Mouse (Mus musculus): ENCODE measurements around the gene Sel1l.

Gene Sel1l

GRCm38 (mm10) chr12:91849045-91849467 is at the start of gene Sel1l:
Gene Sel1l, minus strand, starts transcription at chr12:91849157.
- DNase-seq, result peak; percentile 98

- no peak for DNase-seq
Observed at GRCm38 (mm10) chr12:91892622-91893560, 43.9 kb upstream of the Sel1l start.

GRCm38 (mm10) chr12:91880431-91880830 is 31.5 kb upstream of the Sel1l start:
- DNase-seq, result peak; percentile 6

DNA sequence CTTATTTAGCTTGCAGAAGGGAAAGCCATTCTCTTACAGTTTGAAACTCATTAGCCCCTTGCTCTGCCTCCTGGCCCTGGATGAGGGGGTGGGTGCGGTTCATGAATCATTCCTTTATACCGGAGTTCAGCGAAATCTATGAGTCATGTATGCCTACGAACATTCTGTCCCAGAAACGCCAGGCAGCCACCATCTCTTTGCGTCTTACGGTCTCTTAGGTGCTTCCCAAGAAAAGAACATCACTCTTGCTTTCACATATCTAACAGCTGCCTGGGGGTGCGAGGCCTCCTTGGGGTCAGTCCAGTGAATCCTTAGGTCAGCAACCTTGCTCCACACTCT is 29.9 kb upstream of the Sel1l start:
- no peak for DNase-seq

DNA sequence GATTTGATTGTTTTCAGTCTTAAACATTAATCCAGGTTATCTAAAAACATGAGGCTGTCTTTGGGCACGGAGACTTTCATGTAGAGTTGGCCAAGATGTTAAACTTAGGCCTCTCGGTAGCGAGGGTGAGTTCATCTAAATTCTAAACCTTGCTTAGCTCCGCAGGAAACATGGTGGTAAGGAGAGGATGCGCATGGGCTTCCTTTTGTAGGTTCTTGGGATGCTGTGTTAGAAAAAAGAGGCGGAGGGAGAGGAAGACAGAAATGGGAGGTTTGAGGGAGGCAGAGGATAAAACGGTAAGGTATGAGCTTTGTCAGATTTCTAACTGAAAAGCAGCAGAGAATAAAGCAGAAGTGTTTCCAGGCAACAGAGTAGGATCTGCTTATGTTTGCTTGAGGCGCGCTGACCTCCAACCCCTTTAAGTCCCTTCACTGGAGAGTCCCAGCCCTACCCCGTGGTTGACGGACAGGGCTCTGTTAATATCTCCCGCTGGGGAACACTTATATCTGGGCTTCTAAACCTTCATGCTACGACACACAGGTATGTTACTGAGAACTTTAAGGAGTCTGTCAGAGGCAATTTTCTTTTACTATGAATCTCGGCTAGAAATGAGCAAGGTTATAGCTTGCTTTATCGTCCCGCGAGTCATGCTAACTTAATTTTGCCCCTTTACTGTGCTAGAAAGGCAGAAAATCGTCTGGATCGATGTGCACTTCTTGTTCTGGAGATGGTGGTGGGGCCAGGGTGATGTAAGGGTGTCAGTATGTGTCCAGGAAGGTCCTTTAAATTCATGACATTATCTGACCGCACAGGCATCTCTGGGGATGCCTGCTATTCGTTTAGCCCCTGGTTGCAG is 29.3 kb upstream of the Sel1l start:
- no peak for DNase-seq

GRCm38 (mm10) chr12:91877646-91878045 is 28.7 kb upstream of the Sel1l start:
- peak; percentile 39 for DNase-seq

- no peak for DNase-seq
Observed at GRCm38 (mm10) chr12:91870671-91871070, 21.7 kb upstream of the Sel1l start.

DNA sequence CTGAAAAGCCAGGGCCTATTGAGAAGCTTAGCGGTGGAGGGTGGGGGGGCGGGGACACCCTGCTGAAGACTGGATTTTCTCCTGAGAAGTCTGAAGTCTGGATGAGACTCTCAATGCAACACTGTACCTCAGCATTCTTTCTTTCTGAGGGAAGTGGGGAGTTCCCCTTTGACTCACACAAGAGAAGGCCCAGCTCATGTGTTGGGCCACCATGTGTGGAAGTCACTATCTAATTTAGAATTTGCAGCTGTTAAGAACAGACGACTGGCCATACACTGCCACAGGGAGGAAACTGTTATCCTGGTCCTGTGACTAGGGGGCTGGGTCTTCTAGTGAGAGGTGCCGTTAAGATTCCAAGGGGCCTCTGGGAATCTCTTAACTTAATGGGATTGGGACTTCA is 20.4 kb upstream of the Sel1l start:
- DNase-seq, result no peak

- no peak for DNase-seq
Observed at GRCm38 (mm10) chr12:91854330-91854729, 5.4 kb upstream of the Sel1l start.

DNA sequence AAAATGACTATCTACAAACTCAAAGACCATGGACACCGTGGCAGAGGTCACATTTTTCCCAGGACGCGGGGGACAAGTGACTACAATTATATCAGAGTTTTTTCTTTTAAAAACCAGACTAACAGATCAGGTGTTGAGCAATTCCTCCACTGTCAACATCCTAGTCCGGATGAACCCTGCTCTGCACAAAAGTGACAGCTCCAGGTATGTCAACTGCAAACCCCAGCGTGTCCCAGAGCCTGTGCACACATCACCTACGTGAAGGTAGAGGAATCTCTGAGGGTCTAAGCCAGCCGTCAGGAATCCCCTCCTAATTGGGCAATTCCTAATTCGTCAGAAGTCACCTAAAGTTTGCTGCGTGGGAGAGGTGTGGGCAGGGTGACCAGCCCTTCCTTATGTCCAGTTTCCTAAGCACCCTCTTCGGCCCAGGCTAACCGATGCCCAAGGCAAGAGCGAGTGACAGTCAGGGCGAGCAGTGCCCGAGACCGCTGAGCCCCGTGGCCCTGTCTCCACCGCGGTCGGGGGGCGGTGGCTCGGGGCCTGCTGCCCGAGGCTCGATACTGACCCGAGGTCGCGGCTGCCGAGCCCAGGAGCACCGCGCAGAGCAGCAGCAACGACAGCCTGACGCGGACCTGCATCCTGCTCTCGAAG is 438 bp downstream of the Sel1l start:
- DNase-seq, result no peak

DNA sequence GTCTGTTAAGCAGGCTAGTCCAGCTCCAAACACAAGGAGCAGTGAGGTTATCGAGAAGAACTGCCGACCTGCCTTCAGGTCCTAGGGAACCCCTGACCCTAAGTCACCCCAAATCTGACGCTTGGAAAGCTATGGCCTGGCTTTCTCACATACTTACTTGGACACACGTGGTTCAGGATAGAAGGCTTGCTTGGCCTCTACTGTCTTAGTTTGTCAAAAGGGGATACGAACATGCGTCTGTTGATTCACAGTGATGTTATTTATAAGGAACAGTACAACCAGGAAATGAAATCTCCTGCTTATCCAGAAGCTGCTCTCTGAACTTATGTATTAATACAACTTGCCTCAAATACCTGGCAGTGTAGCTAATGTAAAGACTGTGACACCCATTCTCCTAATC is 2.9 kb downstream of the Sel1l start:
- DNase-seq, result no peak

DNA sequence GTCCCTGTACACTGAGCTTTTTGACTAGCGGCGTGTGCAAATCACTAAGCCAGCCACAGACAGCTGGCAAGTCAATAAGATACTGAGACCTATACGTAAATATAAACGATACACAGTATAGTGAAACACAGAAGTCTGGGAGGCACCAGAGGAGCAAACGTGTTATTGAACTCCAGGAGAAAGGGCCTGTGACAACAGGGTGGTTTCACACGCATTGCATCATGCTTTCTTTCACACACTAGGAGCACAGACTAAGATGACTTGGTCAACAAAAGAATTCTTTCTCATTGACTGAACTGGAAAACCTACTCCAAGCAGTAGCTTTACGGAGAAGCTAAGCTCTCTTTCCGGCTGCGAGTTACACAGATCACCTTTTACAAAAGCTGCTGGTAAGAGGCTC is 3.6 kb downstream of the Sel1l start:
- no peak for DNase-seq

DNA sequence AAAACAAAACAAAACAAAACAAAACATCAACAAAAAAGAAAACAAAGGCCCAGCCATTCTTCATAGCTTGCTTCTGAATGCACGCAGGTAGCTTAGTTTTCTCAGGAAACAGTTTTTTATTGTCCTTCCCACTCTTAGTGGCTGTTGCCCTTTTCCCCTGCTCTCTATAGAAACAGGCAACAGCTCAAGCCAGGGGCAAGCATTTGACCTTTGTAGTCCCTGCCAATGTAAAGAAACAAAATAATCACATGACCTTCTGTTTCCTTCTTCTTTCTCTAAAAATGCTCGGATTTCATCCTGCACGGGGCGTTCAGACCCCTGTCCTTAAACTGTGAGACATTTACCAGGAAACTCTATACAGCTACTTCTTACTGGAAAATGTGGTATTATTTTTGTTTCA is 4.4 kb downstream of the Sel1l start:
- DNase-seq, result no peak

- DNase-seq, result no peak
Observed at GRCm38 (mm10) chr12:91843888-91844287, 5.1 kb downstream of the Sel1l start.

DNA sequence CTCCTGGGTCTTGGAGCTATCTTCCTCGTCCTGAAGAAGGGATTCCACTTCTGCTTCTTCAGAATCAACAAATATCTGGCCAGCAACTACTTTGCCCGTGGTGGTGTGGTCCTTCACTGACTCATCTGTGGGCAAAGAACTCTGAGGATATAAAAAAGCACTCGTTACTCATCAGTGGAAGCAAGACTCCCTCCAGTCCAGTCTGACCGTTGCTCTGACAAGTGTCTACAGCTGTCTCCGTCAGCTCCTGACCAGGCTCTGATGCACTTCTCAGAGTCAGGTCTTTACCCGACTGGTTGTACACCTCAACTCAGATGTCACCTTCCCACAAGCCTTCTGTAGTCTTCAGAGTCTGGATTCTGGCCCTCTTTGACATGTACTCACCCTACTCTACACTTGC is 7.2 kb downstream of the Sel1l start:
- no peak for DNase-seq

DNA sequence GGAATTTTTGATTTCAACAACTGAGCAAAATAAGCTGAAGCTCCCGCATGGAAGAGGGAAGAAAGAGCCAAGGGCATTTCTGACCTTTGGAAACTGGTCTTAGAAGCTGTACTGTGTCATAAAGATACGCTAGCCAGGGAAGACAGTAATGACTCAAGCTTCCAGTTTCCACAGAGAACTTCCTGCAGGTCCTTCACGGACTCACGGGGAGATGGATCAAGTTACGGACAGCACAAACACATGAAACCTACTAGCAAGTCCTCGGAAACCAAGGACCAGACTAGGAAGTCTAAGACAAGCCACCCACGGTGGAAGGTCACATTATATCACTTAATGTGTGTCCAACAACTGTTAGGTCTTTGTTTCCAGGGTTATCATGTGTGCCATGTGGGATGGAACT is 10.7 kb downstream of the Sel1l start:
- DNase-seq, result no peak

GRCm38 (mm10) chr12:91837401-91838065 is 11.4 kb downstream of the Sel1l start:
- no peak for DNase-seq

- no peak for DNase-seq
Observed at GRCm38 (mm10) chr12:91833939-91834333, 15.0 kb downstream of the Sel1l start.

DNA sequence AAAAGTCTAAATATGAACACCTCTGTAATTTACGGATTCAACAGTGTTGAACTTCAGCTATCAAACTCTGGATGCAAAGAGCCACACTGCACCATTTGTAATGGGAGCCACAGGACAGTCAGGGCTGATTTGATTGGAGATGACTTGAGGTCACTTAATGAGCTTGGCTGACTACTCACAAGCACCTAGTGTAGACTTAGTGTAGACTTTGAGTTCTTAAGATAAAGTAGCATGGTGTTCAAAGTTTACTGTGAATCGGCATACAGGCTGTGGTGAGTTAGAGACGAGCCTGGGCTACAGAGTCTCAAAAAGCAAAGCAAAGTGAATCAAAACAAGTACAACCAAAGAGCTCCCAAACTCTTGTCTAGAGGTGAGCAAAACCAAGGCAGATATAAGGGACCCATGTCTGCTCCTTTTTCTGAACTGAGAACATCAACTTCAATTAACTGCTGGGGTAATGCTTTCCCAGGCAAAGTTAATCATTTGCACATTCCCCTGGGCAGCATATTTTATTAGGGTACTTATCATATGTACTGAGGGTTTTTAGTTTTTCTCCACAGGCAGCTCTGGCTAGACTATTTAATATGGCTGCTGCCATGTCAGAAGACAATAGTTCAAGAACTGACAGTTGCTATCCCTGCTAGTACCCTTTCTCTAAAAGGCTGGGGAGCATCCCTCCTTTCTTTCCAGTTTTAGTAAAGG is 15.6 kb downstream of the Sel1l start:
- DNase-seq, result no peak

DNA sequence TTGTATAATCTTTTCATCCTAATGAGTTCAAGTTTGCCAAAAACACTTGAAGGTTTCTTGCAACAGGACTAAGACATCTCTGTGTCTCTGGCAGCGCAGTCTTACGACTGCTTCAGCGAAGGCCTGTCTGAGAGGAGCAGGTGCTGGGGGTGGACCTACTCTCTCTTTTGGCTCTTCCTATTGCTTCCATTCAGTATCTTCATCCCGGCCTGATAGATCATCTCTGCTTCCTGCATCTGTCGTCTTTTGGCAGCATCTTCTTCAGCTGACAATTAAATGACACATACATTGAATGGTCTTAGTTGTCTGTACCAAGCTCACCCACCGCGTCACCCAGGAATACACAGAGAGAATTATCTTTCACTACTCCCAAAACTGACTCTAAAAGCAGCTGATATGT is 17.5 kb downstream of the Sel1l start:
- no peak for DNase-seq

- no peak for DNase-seq
Observed at GRCm38 (mm10) chr12:91820461-91820860, 28.5 kb downstream of the Sel1l start.

DNA sequence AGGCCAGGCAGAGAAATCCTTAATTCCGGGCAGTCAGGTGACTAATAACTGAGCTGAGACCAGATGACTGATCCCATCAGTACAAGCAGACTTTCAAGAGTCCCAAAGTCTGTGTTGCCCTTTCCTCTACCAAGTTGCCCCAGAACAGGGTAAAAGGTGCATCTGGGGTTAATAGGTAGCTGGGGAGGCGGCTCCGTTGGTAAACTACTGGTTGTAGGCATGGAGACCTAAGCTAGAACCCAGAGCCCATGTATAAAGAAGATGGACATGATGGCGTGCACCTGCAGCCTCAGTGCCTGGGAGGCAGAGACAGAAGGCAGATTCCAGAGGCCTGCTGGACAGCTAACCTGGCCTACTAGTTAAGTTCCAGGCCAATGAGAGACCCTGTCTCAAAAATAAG is 30.2 kb downstream of the Sel1l start:
- DNase-seq, result no peak
